Mouse (Mus musculus) kidney, postnatal 25 days (tissue): ENCODE measurements around the gene 1700086D15Rik.
A peak's percentile ranks its signal among the peaks of the same experiment; 100 is the strongest.

Experiments
- DNase-seq, 2 experiments: peaks; one replicate each; pipeline ENCODE4 v3.0.0; 2021; ENCODE audit warnings: mixed read lengths in 2 of 2

The 1700086D15Rik gene

GRCm38 (mm10) chr11:65133661-65134060, 26.0 kb downstream of the 1700086D15Rik start:
- no peak for DNase-seq

- no peak for DNase-seq
Observed at GRCm38 (mm10) chr11:65129110-65129509, 30.6 kb downstream of the 1700086D15Rik start.

DNA sequence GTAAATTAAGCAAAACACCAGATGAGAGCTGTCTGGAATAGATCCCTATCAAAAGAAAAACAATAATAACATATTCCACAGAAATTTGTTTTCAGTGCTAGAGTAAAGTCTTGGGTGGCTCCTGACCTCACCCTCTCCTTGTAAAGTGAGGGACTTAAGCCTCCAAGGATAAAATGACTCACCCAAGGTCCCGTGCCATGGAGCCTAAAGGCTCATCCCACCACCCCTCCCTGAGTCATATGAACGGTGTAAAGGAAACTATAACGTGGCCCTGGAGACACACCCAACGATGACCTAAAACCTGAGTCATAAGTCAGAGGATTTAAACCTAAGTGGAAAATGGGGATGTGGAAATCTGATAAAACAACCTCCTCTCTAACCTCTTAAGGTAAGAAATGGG, 31.0 kb downstream of the 1700086D15Rik start:
- no peak for DNase-seq

DNA sequence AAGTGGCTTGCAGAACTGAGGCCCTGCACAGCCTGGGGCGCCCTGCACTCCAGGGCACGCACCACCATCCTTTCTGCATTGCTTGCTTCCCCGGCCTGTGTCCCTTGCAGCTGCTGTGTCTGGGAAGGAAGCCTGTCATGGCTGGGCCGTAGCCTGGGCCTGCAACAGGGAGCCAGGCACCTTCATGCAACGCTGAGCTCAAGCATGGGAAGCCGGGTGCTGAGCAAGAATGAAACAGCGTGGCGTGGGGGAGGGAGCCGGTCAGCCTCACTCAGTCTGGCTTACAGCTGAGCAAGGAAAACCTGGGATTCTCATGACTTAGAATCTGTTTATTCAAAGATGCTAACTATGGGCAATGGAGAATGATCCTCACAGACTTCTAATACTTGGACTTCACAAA, 33.1 kb downstream of the 1700086D15Rik start:
- peak; percentile 67 to 80 for DNase-seq

DNA sequence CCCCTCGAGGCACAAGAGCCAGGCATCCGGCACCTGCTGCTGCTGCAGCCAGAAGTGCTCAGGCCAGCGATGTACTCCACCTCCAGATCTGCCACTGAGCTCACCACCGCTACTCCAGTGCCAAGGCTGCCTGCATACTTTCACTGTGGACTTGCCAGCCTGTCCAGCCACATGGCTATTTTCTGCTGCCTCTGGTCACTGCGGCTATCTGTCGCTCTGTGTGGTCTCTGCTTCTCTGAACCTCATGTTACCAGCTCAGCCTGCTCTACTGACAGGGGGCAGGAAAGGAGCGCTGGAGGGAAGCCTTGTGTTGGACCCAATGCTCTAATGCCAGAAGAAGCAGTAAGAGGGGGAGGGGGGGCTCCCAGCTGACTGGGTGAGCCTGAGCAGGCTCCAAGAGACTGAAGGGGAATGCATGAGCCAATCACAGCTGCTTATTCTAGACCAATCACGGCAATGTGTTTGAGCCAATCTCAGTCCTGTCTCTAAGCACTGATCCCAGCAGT, 34.7 kb downstream of the 1700086D15Rik start:
- peak; percentile 49 to 74 for DNase-seq

DNA sequence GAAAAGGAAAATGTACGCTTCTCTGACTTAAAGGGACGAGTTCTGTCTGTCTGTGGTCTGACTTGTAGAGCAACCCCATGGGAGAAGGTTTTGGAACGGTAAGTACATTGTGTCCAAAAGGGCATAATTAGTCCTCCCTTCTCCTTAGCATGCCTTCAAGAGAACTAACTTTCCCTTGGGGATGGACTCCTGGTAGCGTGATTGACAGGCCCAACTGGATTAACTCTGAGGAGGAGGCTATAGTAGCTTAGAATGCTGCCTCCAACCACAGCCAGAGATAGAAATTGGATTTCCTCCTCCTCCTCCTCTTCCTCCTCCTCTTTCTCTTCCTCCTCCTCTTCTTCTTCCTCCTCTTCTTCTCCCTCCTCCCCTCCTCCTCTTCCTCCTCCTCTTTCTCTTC, 39.4 kb downstream of the 1700086D15Rik start:
- DNase-seq = no peak

GRCm38 (mm10) chr11:65115811-65116210, 43.9 kb downstream of the 1700086D15Rik start:
- DNase-seq = no peak

- DNase-seq = no peak
Observed at GRCm38 (mm10) chr11:65112086-65112485, 47.6 kb downstream of the 1700086D15Rik start.

DNA sequence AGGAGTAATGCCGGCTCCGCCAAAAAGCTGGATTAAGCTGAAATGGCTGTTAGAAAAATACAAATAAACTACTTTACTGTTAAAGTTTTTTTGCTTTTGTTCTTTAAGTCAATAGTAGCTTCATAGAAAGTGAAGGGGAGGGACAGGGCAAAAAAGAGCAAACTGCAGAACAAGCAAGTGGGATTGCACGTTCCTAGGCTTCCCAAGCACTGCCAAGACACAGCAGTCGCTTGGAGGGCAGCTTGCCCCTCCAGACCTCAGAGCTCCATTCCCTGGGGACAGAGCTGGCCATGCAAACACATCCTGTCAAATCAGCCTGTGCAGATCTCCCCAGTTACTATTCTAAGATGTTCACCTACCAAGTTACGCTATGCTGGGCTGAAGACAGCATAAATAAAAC, 48.0 kb downstream of the 1700086D15Rik start:
- no peak for DNase-seq

DNA sequence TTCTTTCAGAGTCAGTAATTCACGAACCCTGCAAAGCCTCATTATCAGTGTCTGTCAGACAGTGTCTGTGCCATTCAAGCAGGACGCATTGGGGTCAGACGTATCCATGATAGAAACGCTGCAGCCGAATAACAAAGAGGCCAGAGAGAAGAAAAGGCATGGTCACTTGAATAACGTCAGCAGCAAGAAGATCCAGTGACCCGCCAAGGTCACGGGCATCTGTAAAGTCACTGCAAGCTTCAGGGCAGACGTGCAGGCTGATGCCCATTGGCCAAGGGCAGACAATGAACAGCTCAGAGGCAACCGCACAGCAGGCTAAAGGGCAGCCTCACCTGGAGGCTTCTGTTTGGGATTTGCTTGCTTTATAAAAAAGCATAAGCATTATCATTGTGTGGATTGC, 49.6 kb downstream of the 1700086D15Rik start:
- no peak for DNase-seq

DNA sequence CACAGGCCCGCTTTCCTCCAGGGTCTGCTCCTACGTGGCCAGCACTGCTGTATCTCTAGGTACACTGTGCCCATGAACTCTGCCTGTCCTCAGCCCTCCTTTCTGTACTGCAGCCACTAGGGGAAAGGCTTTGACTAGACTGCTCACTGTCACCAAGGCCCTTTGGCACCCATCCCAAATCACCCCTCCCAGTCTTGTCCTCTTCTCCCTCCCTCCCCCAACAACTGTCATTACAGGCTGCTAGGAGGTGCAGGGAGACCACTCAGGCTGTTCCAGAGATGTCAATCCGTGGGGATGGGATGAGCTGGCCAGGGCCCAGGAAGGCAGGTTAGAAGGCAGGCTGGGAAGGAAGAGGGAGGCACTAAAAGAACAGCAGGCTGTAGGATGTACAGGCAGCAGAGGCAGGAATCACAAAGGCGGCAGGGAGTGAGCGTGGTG, 51.9 kb downstream of the 1700086D15Rik start:
- DNase-seq = no peak

GRCm38 (mm10) chr11:65107151-65107550, 52.5 kb downstream of the 1700086D15Rik start:
- no peak for DNase-seq

DNA sequence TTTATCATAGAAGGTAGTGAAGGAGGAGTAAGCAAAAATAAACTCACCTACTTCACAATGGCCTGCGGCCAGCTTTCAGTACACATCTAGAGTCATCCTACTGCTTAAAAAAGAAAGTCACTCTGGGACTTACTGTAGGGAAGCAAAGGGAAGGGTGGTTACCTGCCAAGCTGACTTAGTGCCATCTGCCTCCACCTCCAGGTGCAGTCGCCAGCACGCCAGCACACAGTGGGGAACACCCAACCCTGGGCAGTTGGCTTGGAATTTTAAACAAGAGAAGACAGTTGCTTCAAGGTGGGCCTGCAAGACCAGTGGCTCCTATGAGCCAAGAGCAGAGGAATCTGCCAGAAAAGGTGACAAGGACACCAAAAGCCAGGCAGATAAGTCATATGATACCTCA, 55.6 kb downstream of the 1700086D15Rik start:
- DNase-seq = no peak
